Mouse (Mus musculus) embryo, embryonic 9.5 days (tissue): Measurements from ENCODE around the gene Smc1a.

Experiments used
- DNase-seq: peaks from one replicate; pipeline ENCODE4 v3.0.0-alpha.2; 2017; ENCODE audit errors: extremely low spot score

Gene Smc1a

DNA sequence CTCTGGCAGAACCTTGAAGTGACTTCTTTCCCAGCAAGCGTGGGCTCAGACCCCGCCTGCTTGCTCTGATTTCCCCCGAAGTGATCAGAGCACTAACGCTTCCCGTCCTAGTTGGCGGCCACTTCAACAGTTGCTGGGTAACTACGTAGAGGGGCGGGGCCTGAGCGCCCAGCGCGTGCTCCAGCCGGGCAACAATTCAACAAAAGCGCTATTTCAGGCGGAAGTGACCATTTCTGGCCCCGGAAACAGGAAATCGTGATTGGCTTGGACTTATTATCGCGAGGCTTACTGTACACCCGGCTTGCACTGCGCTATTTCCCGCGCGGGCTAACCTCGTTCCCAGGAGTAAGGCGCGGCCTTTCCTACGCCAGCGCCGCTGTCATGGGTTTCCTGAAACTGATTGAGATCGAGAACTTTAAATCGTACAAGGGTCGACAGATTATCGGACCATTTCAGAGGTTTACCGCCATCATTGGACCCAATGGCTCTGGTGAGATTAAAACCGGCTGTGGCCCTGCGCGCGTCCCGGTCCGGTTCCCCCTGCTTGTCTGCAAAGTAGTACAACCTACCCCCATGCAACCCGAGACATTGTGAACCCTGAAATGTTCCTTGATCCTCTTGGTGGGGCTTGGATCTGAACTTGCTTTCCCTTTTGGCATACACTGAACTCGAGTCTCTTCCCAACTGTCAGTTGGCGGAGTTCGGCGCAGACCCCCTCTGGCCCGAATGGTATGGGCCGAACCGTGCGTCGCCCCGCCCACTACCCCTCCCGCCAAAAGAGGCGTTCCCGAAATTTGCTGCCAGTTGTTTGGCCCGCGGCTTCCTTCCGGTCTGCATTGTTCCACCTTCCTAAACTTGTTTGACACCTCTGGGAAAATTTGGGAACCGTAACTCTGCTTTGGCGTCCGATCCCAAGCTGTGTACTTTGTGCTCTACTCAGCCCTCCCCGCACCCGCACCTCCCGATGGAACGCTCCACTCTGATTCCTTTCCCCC is at the start of gene Smc1a, which contains the start of gene Ribc1:
Gene Smc1a, plus strand, starts transcription at position 278 of the 995 bp plus-strand sequence.
Gene Ribc1, minus strand, starts transcription at position 145 of the 995 bp plus-strand sequence.
- peak; percentile 86 for DNase-seq

DNA sequence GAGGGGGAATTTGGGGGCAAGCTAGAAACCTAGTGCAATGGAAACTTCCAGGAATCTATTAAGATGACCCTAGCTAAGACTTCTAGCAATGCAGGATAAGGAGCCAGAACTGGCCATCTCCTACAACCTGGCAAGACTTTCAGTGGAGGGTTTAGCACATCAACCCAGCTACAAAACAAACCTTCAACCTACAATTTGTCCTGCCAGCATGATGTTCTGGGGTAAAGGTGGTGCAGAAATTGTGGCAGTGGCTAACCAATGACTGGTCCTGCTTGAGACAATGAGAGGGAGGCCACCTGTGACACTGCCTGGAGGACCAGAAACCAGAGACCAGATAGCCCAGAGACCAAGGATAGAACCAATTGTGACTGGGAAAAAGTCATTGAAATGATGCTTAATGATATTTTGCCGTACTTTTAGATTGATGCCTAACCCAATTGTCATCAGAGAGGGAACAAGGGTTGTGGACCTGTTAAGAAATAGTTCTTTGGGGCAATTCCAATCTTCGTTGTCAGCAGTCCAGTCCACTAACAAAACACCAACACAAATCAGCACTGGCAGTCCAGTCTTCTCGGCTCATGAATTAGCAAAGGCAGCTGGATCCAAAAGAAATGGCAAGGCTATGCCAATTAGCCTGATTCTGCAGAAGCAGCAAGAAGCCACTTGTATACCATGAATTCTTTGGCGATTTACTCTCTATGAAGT is 17.1 kb upstream of the Smc1a start:
- no peak for DNase-seq

DNA sequence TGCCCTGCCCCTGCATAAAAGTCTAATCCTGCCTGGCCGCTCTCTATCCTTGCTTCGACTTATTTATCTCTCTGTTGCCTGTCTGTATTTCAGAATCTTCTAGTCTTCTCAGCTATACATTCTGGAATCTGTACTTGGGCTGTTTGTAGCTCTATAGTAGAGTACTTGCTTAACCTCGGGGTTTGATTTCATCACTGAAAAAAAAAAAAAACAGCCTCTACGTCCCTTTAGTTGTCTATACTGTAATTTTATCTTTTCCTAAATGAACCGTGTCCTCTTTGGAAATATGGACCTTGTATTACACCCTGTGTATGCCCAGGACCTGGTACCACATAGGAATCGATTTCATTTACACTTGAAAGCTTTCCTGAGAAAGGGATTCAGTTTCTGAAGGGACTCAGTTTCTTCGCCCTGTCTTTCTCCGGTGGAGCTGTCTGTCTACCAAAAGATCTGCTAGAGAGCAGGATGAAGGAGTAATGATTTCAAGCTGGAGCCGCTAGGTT is 15.0 kb upstream of the Smc1a start:
- DNase-seq = no peak

DNA sequence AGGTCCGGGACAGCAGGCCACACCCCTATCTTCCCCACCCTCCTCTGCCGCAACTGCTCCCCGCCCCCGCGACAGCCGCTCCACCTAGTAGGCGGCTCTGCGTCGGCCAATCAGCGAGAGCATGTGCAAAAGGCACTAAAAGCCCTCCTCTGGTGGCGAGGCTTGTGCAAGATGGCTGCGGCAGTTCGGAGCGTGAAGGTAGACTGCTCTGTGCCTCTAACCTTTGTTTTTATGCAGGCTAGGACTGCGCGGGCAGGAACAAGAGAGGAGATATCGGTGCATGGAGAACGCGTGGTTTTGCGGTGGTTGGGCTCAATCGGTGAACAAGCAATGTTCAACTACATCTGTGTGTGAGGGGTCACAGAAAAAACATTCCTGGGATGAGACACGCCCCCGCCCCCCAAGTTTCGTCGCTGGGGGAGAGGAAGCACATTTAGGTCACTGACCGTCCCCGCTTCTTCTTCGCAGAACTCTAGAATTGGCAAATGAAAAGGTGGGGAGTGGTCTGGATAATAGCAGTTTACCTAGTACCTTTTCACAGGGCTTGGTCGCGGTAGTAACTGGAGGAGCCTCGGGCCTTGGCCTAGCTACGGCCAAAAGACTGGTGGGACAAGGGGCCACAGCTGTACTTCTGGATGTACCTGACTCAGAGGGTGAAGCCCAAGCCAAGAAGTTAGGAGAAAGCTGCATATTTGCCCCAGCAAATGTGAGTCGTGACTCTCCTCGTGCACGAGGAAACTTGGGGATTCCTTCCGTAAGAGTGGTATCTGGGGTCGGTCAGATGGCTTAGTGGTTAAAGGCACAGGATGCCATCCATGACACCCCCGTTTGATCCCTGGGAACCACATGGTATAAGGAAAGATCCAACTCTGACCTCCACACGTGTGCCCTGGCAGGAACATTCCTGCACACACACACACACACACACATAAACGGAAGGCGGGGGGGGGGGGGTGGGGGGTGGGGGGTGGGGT is 14.2 kb upstream of the Smc1a start, which contains the start of gene Hsd17b10:
Gene Hsd17b10, plus strand, starts transcription at position 109 of the 974 bp plus-strand sequence.
- peak; percentile 79 for DNase-seq

DNA sequence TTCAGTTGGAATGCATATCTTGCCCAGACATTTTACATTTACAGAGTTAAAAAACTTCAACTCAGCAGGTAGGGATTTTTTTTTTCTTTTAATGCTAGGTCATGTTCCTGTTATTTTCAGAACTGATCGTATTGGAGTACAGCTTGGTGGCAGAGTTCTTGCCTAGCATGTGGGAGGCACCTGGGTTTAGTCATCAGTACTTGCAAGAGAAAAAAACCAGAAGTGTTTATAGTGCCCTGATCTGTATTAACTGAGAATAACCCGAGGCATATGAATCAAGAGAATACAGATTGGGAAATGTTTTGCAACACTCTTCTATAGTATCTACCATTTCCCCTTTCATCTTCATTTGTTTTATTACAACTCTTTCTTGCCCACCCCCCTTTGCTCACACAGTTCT is 13.4 kb upstream of the Smc1a start:
- DNase-seq = no peak

DNA sequence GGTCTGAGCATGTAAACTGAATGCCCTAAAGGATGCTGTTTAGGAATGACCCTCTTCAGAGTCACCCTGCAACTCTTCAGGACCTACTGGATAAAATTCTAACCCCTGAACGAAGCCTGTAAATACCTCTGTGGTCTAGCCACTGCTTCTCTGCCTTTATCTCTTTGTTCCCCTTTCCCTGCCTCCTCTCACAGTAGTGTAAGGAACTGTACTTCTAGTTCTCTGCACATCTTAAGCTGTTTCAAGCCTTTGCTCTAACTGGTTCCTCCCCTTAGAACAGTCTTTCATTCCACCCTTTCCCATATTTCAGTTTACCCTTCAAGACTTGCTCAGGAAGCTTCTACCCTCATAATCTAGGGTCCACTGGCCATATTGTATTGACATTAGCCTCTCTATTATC is 8.4 kb upstream of the Smc1a start:
- DNase-seq = no peak

DNA sequence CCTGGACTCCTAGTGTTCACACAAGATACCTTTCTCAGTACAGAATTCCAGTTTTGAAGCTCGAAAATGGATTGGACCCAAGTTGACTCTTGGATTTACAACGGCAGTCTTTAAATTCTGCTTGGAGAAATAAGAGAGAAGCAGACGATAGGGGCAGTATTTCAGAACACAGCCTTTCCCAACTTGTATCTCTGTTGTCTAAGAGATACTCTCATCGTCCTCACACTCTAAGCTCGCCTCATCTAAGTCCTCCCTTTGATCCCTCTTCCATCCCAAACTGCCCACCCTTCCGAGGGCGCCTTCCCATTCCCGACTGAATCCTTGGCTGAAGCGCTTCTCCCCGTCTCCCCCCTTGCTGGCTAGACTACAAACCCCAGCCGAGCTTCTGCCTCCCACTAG is 477 bp upstream of the Smc1a start:
- DNase-seq = no peak

DNA sequence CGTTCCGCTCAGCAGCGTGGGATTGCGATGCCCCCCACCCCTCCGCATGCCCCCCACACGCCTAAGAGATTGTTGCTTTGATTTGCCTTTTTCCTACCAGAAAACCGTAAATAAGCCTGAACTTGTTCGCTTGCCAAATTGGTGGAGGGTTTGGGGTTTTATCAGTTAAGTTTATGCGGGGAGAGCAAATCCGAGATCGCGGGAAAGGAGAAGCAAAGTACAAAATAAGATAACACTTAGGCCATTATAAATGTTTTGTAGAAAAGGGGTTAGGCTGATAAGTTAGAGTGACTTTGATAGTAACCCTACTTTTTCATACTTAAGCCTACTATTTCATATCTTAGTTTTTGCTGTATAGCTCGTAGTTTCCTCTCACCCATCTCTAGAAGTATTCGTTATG is 958 bp downstream of the Smc1a start:
- DNase-seq = no peak

DNA sequence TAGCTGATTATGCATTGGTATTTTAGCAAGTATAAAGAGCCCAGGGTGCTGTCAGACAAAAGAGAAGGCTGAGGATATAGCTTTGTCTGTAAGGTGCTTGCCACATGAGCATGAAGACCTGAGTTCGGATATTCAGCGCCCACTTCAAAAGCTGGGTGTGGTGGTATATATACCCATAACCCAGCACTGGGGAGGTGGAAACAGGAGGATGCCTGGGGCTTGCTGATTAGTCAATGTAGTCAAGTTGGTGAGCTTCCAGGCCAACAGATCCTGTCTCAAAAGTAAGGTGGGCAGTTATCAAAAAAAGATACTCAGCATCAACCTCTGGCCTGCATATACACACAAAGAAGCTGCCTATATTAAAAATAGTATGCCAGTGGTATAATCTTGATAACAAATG is 3.1 kb downstream of the Smc1a start:
- no peak for DNase-seq

DNA sequence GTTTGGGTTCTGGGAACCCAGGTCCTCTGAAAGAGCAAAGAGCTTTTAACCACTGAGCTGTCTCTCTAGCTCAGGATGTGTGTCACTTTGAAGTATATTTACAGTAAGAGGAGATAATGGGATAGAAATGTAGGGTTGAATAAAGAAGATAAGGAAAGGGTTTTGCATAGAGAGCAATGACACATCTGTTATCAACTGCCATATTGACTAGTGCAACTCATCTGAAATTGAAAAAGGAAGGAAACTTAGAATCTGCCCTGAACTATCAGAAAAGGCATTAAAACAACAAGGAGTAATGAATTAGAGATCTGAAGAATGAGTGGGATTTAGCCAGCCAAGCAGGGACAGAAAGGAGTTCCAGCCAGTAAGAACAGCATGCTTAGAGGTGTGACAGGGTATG is 23.6 kb downstream of the Smc1a start:
- no peak for DNase-seq

DNA sequence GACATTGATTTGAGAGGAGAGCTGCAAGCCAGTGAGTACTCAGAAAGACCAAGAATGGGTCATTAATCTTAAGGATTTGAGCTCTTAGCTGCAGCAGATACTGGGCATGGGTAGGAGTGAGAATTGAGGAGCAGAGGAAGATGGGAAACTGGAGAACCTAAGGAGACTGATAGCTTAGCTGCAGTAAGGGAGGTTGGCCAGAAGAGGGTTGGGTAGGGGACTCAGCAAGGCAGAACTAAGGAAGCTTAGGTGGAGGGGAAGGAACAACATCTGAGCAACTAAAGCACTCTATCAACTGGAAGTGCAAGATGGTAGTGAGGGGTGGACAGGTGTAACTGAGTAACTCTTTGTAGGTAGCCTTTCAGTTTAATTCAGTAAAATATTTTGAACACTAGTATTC is 31.0 kb downstream of the Smc1a start:
- no peak for DNase-seq

DNA sequence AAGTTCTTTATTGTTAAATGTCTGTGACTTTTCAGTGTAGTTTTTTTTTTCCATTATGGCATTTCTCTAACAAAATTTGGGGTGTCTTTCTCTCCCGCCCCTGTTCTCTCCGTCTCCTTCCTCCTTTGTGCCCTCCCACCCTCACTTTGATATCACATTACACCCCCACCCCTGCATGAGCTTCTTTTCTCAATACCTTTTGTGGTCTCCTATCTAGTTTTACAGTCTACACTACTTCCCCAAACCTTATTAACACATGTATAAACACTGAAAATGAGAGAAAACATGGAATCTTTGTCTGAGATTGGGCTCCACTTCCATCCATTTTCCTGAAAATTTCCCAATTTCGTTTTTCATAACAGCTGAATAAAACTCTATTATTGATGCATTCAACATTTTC is 36.3 kb downstream of the Smc1a start:
- no peak for DNase-seq

DNA sequence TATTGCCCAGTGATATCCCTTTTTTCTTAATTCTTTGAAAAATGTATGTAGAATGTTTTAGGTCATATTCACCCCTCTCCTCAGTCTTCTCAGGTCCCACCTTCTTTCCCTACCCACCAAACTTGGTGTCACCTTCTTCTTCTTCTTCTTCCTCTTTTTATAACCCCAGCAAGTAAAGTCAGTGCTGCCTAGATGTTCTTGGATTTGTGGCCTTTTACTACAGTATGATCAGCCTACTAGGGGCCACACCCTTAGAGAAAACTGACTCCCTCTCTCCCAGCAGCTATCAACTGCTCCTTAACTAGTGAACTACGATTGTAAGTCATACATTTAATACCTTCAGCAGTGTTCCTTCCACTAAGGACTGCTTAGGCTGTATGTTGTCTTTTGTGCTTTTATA is 37.9 kb downstream of the Smc1a start:
- DNase-seq = no peak

DNA sequence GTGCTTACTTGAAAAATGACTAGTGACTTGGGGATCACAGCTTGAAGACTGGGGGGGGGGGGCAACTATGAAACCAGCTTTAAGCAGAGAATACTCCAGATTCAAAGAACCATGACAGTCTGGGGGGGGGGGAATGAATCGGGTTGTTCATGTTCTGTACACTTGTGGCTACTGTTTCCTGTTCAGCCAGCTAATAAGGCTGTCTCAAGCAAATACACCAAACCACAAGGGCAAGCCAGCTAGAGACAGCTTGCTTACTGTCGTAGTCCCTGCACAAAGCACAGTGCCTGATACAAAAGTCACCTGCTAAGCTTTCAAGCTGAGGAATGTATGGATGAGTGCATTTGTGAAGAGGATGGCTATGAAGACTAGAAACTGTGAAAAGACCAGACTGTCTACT is 49.4 kb downstream of the Smc1a start:
- no peak for DNase-seq

DNA sequence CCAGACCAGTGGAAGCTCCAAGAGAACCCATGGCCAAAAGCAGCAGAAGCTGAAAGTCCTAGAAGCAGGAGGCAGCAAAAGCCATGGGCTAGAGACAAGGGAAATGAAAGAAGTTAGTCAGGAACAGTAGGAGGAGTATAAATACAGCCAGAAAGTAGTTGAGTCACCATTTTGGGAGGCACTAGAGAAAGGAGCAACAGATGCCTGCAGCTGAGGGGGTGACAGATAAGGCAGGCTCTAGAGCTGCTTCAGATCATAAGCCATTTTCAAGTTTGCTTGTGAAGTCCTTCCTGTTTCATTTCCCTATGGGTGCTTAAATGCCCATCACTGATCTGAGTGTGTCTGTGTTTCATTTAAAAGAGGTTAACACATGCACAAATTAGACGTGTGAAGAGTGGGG is 51.6 kb downstream of the Smc1a start:
- no peak for DNase-seq

DNA sequence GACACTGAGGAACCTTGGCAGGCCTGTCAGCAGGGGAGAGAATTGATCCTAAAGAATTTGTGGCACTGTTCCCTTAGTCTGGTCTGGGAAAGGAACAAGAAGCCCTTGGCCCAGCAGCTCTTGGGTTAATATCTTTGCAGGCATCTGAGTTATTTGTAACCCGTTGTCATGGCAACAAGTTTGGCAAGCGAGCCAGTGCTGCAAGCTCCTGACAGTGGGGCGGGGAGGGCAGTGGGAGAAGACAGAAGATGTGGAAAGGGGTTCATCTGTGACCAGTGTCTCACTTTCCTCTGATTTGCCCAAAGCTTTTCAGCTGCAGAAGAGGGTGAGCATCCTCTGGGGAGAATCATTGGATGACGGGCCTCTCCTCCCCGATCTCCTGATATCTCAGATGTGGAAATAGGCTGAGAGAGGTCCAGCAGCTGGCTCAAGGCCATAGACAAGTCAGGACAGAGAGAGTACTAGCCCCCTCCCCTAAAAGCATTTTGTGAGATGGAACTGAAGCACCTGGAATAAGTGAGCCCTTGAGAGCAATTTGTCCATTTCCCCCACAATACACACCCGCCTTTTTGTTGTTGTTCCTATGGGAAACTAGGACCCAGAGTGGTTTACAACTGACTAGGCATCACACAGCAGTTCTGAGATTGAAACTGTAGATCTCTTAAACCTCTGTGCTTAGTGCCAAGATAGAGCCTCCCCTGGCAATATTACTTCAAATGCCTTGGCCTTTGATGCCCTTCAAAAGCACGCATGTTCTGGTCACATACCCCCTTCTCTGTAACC is 73.8 kb downstream of the Smc1a start:
- peak; percentile 8 for DNase-seq

DNA sequence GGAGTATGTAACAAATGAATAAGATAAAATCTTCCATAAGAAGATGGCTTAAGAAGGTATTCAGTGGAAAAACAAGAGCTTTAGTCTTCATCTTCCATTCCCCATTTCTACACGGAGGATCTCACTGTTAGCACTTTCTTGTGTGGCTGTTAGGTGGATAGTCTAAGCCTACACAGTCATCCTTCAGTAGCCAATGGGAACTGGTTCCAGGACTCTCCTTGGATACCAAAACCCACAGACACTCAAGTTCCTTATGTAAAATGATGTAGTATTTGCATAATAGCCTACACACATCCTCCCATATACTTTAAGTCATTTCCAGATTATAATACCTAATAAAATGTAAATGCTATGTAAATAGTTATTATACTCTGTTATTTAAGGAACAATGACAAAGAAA is 81.3 kb downstream of the Smc1a start:
- DNase-seq = no peak
